Mouse (Mus musculus): ENCODE data around the gene B3galt1.

B3galt1 gene

DNA sequence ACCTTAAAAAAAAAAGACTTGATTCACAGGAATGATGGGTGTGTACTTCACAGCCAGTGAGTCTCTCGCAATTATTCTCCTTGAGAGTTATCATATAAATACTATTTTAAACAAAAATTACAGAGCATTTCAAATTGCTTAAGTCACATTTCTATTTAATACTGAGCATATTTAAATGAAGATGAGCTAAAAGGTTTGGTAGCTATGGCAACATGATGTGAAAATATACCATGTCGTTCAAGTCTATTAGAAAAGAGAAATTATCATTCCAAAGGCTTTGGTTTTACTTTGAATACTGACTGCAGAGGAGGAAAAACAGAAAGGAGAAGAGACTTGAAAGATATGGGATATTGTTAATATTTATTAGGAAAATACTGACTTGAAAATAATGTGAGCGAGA, 366.3 kb downstream of the B3galt1 start:
- DNase-seq (ENCODE audit: low spot score), result no peak

DNA sequence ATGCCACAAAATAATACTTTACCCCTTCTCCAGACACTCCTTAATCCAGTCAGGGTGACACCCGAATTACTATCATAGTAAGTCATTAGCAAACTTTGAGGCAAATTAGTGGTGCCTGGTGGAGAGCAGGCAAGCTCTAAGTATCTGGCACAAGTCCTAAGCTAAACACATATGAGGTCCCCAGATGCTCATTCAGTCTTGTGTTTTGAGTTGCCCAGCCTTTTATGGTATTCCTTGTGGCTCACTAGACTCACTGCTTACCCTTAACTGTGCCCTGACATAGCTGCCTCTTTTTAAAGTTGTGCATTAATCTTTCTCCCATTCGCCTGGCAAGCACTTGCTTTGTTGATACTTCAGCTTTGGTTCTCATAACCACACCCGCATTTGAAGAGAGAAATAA, 382.7 kb downstream of the B3galt1 start:
- DNase-seq (ENCODE audit: low spot score), result no peak

- DNase-seq (ENCODE audit: low spot score), result no peak
These were observed 390.5 kb downstream of the B3galt1 start for GRCm38 (mm10) chr2:67956182-67956581.

- no peak for DNase-seq (ENCODE audit: low spot score)
These were observed 391.9 kb downstream of the B3galt1 start for GRCm38 (mm10) chr2:67957561-67957960.

DNA sequence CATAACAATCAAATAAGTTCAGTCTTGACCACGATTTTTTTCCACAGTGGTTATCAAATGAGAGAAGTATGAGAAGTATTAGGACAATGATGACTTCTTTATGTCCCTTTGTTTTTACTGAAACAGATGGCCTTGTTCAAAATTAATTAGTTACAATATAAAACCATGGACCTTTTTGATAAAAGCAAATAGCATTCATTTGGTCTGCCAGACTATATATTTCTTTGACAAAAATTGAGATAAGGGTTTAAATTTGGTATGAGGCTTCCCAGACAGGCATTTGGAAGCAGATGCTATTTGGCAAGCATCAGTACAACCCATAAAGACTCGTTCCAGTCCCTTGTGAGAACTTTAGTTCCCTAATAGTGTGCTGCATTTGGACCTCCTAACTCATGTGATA, 395.0 kb downstream of the B3galt1 start:
- no peak for DNase-seq (ENCODE audit: low spot score)

- no peak for DNase-seq (ENCODE audit: low spot score)
These were observed 403.1 kb downstream of the B3galt1 start for GRCm38 (mm10) chr2:67968812-67969211.

GRCm38 (mm10) chr2:67971091-67971490, 405.4 kb downstream of the B3galt1 start:
- no peak for DNase-seq (ENCODE audit: low spot score)

DNA sequence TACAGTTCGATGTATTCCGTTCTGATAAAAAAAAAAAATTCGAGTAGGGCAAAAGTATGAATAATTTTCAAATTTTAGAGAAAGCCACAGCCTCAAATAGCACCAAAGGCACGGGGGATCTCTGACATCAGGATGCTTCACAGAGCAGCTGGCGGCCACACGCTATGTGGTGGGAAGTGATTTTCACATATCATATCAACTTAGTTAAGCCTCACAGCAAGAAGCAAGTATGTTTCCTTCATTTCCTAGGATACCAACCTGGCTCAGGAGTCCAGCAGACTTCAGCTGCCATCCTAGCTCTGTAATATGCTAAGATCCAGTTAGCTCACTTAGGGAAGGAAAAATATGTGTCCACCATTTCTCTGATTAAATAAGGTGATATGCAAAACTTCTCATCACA, 405.9 kb downstream of the B3galt1 start:
- no peak for DNase-seq (ENCODE audit: low spot score)

DNA sequence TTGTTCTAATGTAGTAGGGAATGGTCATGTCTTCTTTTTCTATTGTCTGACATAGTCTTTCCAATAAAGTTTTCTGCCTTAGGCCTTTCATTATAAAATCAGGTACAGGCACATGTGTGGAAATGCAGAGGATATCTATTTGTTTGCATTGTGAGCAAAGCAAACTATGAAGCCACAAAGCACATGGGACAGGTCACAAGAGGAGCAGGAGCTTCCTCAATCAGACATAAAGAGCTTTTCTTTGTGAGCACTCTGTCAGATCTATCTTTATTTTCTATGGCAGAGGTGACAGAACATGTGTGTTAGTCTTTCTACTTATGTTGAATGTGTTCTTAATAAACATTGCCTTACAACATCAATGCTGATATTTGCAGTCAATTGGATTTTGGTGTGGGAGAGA, 410.1 kb downstream of the B3galt1 start:
- no peak for DNase-seq (ENCODE audit: low spot score)

DNA sequence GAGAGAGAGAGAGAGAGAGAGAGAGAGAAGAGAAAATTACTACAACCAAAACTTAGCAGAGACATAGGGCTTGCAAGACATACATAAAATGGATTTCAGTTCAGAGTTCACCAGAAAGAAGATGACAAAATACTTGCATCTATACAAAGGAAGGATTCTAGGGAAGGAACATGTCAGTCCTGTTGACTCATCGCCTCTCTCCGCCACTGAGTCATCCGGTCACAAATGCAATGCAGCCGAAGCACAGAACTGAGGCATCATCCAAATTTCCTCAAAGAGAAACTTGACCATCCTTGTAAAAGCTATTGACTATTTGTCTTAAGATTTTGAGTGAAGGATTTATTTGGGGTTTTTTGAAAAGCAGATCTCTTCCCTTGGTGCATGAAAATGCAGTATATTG, 410.8 kb downstream of the B3galt1 start:
- DNase-seq (ENCODE audit: low spot score), result no peak

- no peak for DNase-seq (ENCODE audit: low spot score)
These were observed 412.1 kb downstream of the B3galt1 start for GRCm38 (mm10) chr2:67977620-67978262.

GRCm38 (mm10) chr2:67983563-67983962, 417.9 kb downstream of the B3galt1 start:
- DNase-seq (ENCODE audit: low spot score), result no peak

- DNase-seq (ENCODE audit: low spot score), result no peak
These were observed 419.5 kb downstream of the B3galt1 start for GRCm38 (mm10) chr2:67985133-67985532.

DNA sequence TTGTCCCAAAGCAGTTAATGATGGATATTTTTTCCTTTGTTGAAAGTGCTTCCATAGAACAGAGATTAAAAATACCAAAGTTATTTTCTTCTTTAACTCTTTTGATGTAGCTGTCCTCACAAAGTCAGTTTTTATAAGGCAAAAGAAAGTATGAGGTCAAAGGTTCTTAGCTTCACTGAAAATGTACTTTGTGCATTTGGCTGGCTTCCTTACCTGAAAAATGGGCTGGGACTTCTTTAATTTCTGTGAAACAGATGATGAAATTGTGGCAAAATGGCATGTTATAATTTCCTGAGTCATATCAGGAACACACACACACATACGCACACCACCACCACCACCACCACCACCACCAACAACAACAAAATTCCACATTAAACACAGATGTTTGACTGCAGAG, 427.8 kb downstream of the B3galt1 start:
- no peak for DNase-seq (ENCODE audit: low spot score)

GRCm38 (mm10) chr2:68003091-68003490, 437.4 kb downstream of the B3galt1 start:
- DNase-seq (ENCODE audit: low spot score), result no peak

- no peak for DNase-seq (ENCODE audit: low spot score)
These were observed 439.5 kb downstream of the B3galt1 start for GRCm38 (mm10) chr2:68005210-68005609.

- no peak for DNase-seq (ENCODE audit: low spot score)
These were observed 440.0 kb downstream of the B3galt1 start for GRCm38 (mm10) chr2:68005711-68006110.

- no peak for DNase-seq (ENCODE audit: low spot score)
These were observed 445.7 kb downstream of the B3galt1 start for GRCm38 (mm10) chr2:68011336-68011735.

DNA sequence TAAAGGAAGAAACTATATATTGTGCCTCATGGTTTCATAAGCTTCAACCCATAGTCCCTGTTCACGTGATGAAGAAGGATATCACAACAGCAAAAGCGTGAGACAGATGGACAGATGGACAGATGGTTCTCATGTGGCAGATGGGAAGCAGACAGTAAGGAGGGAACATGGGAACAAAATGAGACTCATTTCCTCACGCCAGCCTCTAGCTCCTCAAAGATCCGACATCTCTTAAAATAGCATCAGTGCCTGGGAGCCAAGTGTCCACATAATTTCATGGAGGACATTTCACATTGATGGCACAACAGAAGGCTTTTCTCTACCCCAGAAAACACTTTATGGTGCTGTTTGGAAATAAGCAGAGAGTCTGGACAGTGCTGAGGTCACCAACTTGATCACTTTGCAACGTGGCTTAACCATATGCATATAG, 454.6 kb downstream of the B3galt1 start:
- no peak for DNase-seq (ENCODE audit: low spot score)

- DNase-seq (ENCODE audit: low spot score), result no peak
These were observed 456.0 kb downstream of the B3galt1 start for GRCm38 (mm10) chr2:68021541-68022152.

GRCm38 (mm10) chr2:68028811-68029210, 463.1 kb downstream of the B3galt1 start:
- DNase-seq (ENCODE audit: low spot score), result no peak

GRCm38 (mm10) chr2:68034711-68035110, 469.0 kb downstream of the B3galt1 start:
- no peak for DNase-seq (ENCODE audit: low spot score)

DNA sequence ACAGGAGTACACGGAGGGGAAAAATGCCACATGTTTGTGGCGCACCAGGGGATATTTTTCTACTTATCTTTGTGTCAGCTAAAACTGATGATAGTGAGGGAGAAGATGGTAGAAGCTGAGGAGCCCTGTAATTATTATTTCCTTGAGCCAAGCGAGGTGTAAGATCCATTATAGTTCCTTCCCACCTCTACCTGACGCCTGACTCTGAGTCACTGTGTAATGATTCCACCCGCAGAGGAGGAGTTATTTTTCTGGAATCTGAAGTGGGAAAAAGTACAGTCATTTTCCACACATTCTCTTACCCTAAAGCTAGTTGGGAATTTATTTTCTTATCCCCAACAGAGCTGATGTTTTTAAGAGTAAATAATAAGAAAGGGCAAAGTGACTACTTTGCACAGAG, 475.1 kb downstream of the B3galt1 start:
- no peak for DNase-seq (ENCODE audit: low spot score)

GRCm38 (mm10) chr2:68052481-68052880, 486.8 kb downstream of the B3galt1 start:
- DNase-seq (ENCODE audit: low spot score), result no peak
